Mouse (Mus musculus) spleen, embryonic (tissue): Measurements from ENCODE around the gene Gm21776.
"Not testable (repeated sequence)": the region's sequence is repeated elsewhere in the genome, so short reads cannot be mapped to it uniquely, and the experiment has no call there.

Experiments used
- CTCF ChIA-PET: fragments of 350-600 bp; sonication (Branson Sonifier 250); formaldehyde crosslinking; loops from one replicate; lab custom pipeline; 2022; lab: Charles Lee

The Gm21776 gene

DNA sequence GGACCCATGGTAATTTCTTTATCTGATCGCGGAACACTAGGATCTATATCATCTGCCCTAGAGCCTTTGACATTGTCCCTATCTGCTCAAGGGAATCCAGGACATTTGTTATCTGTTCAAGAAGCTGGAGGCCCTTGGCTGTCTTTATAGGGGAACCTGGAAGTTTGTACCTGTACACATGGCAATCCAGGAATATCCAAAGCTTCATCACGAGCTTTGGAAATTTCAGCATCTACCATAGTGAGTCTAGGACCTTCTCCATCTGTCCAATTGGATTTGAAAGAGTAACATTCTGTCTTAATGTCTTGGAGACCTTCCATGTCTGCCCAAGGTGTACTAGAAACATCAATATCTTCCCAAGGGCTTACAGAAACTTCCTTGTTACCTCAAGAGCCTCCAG is at the start of gene Gm21776:
TSS of gene Gm21776 (plus strand) at position 301 of the 400 bp plus-strand sequence.
- CTCF ChIA-PET, result not testable (repeated sequence)
